Mouse (Mus musculus): ENCODE measurements around the gene 1700025G04Rik. TPM values are rescaled to one million over a fixed set of nuclear protein-coding genes. Genes with fewer than 3 reads are reported as not detected.

1700025G04Rik gene
- polyA plus RNA-seq, 1 experiment from 2014 or later: 17.6 TPM

- Histone ChIP-seq H3K4me1 (no peaks in the 10 kb centered on the region), H3K4me3 (no peak overlapping the region), H3K27ac (replicated peaks) (no peak overlapping the region), H3K27me3 (ENCODE audit: low read depth, poor library complexity, severe bottlenecking) (no peaks in the 10 kb centered on the region), H3K36me3 (0 out of 2 replicates have a peak, but pooled peaks cover 4% of the 10 kb centered on the region), H3K9me3 (replicated peaks) (no peaks in the 10 kb centered on the region)
- 86% methylated on average over 8 of the region's 8 CpGs for WGBS
- no peak for DNase-seq (ENCODE audit: low spot score)
These were observed 91.2 kb downstream of the 1700025G04Rik start for GRCm38 (mm10) chr1:151998721-151999206.

DNA sequence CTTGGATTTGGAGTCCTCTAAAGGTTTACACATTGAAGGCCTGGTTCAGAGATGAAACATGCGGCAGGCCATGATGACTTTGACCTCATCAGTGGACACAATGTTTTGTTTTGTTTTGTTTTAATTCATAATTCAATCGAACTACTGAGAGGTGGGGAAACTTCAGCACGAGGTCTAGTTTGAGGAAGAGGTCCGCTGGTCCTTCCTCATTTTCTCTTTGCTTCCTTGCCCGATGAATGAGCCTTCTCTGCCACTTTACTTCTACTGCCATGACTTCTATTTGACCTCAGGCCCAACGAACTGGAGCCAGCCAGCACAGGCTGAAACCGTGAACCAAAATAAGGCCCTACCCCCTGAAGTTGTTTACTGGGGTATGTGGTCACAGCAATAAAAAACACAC, 92.3 kb downstream of the 1700025G04Rik start:
- H3K27ac ChIP-seq (replicated peaks): no peak overlapping the region
- no peaks in the 10 kb centered on the region for H3K4me1 ChIP-seq
- no peak for DNase-seq (ENCODE audit: low spot score)
- 89% methylated on average over 7 of the region's 7 CpGs for WGBS
- no peaks in the 10 kb centered on the region for H3K9me3 ChIP-seq (replicated peaks)
- no peak overlapping the region for H3K4me3 ChIP-seq
- H3K27me3 ChIP-seq (ENCODE audit: low read depth, poor library complexity, severe bottlenecking): no peaks in the 10 kb centered on the region
- 0 out of 2 replicates have a peak, but pooled peaks cover 4% of the 10 kb centered on the region for H3K36me3 ChIP-seq

- H3K9me3 ChIP-seq (replicated peaks): peaks cover 5% of the 10 kb centered on the region; the same call in 1 of the 2 replicates
- H3K36me3 ChIP-seq: peaks cover 7% of the 10 kb centered on the region; the same call in 1 of the 2 replicates
- DNase-seq (ENCODE audit: low spot score): no peak
- H3K27ac ChIP-seq (replicated peaks): no peak overlapping the region
- no peak overlapping the region for H3K4me3 ChIP-seq
- WGBS: 83% methylated on average over 10 of the region's 10 CpGs
- H3K27me3 ChIP-seq (ENCODE audit: low read depth, poor library complexity, severe bottlenecking): no peaks in the 10 kb centered on the region
- no peaks in the 10 kb centered on the region for H3K4me1 ChIP-seq
These were observed 93.8 kb downstream of the 1700025G04Rik start for GRCm38 (mm10) chr1:151995948-151996697.

- peaks cover 5% of the 10 kb centered on the region; the same call in 1 of the 2 replicates for H3K9me3 ChIP-seq (replicated peaks)
- no peak overlapping the region for H3K4me3 ChIP-seq
- H3K4me1 ChIP-seq: no peaks in the 10 kb centered on the region
- peaks cover 6% of the 10 kb centered on the region; the same call in 1 of the 2 replicates for H3K36me3 ChIP-seq
- no peak overlapping the region for H3K27ac ChIP-seq (replicated peaks)
- H3K27me3 ChIP-seq (ENCODE audit: low read depth, poor library complexity, severe bottlenecking): no peaks in the 10 kb centered on the region
- DNase-seq (ENCODE audit: low spot score): no peak
- WGBS: 86% methylated on average over 6 of the region's 6 CpGs
These were observed 95.7 kb downstream of the 1700025G04Rik start for GRCm38 (mm10) chr1:151994271-151994670.

- no peaks in the 10 kb centered on the region for H3K27me3 ChIP-seq (ENCODE audit: low read depth, poor library complexity, severe bottlenecking)
- no peak overlapping the region for H3K4me3 ChIP-seq
- peaks cover 2% of the 10 kb centered on the region; the same call in 1 of the 2 replicates for H3K36me3 ChIP-seq
- no peak for DNase-seq (ENCODE audit: low spot score)
- WGBS: 92% methylated on average over 4 of the region's 4 CpGs
- H3K27ac ChIP-seq (replicated peaks): no peak overlapping the region
- peaks cover 5% of the 10 kb centered on the region; the same call in 1 of the 2 replicates for H3K9me3 ChIP-seq (replicated peaks)
- H3K4me1 ChIP-seq: no peaks in the 10 kb centered on the region
These were observed 98.4 kb downstream of the 1700025G04Rik start for GRCm38 (mm10) chr1:151991505-151991904.

DNA sequence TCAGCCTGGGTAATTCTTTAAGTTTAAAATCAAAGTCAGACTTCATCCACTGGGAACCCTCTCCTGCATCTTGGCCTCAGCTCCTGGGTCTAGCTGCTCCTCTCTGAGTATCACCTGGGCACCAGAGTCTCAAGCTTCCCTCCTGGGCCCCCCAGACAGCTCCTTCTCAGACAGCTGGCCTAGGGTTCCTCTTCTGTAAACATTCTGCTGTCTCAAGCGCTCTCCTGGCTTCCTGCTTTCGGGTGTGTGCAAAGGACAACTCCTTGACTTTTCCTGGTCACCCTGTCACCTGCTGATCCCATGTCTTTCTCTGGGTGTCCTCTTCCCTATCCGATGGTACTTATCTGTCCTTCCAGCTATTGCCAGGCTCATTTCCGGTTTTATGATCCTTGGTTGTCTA, 99.3 kb downstream of the 1700025G04Rik start:
- H3K36me3 ChIP-seq: peaks cover 2% of the 10 kb centered on the region; the same call in 1 of the 2 replicates
- DNase-seq (ENCODE audit: low spot score): no peak
- no peaks in the 10 kb centered on the region for H3K27me3 ChIP-seq (ENCODE audit: low read depth, poor library complexity, severe bottlenecking)
- peaks cover 5% of the 10 kb centered on the region; the same call in 1 of the 2 replicates for H3K9me3 ChIP-seq (replicated peaks)
- 89% methylated on average over 4 of the region's 4 CpGs for WGBS
- H3K27ac ChIP-seq (replicated peaks): no peak overlapping the region
- H3K4me1 ChIP-seq: 0 out of 2 replicates have a peak, but pooled peaks cover 6% of the 10 kb centered on the region
- H3K4me3 ChIP-seq: no peak overlapping the region

DNA sequence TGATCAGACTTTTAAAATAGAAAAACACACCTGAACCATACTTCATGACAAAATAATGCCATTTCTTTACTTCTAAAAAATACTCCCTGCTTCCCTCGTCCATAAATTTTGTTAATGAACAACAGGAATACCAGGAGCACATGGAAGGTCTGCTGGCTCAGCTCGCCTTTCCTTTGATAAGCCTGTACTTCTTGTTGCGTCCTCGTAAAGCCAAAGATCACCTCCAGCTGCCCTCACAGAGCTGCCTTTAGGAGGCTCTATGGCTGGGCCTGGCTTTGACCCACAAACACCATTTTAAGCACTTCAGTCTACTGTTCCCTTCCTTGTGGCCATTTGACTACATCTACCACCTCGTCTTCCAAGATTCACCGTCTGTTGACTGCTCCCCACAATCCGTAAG, 101.2 kb downstream of the 1700025G04Rik start:
- WGBS: 93% methylated on average over 7 of the region's 7 CpGs
- H3K27ac ChIP-seq (replicated peaks): 0 out of 2 replicates have a peak overlapping the region, but pooled peaks have one; percentile 6
- no peaks in the 10 kb centered on the region for H3K27me3 ChIP-seq (ENCODE audit: low read depth, poor library complexity, severe bottlenecking)
- H3K4me3 ChIP-seq: no peak overlapping the region
- H3K36me3 ChIP-seq: peaks cover 2% of the 10 kb centered on the region; the same call in 1 of the 2 replicates
- H3K9me3 ChIP-seq (replicated peaks): peaks cover 5% of the 10 kb centered on the region; the same call in 1 of the 2 replicates
- peaks cover 23% of the 10 kb centered on the region for H3K4me1 ChIP-seq
- no peak for DNase-seq (ENCODE audit: low spot score)

GRCm38 (mm10) chr1:151988066-151988465, 101.9 kb downstream of the 1700025G04Rik start:
- H3K4me1 ChIP-seq: peaks cover 26% of the 10 kb centered on the region
- peaks cover 2% of the 10 kb centered on the region; the same call in 1 of the 2 replicates for H3K36me3 ChIP-seq
- 92% methylated on average over 8 of the region's 8 CpGs for WGBS
- DNase-seq (ENCODE audit: low spot score): no peak
- peaks cover 5% of the 10 kb centered on the region; the same call in 1 of the 2 replicates for H3K9me3 ChIP-seq (replicated peaks)
- H3K27me3 ChIP-seq (ENCODE audit: low read depth, poor library complexity, severe bottlenecking): no peaks in the 10 kb centered on the region
- no peak overlapping the region for H3K27ac ChIP-seq (replicated peaks)
- no peak overlapping the region for H3K4me3 ChIP-seq

DNA sequence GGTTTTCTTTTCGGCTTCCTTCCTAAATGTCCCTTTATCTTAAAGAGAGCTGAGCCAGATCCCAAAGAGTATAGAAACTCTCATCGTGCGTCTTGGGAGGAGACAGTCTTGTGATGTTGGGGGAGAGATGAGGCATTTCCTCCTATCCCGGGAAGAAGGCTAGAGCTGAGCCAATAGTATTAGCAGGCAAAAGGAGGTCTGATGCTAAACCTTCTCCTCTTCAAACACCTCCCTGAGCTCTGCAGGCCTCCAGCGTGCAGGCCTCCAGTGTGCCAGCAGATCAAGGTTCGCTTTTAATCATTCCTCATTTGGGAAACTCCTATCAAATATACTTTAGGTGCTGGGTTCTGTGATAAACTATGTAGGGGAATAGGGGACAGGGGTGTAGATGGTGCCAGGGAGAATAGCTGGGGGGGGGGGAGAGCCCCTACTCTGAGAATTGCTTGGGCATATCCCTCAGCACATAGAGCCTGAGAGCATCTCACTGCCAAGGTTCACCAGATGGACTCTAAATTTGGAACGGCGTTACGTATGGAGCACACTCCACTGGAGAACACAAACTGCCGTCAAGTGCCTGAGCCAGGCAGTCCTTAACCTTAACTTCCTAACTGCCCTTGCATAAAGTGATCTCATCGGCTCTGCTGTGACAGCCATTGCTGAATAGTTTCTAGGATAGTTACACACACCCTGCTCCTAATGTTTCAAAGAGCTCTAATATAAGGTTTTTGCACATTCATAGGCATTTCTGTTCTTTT, 103.7 kb downstream of the 1700025G04Rik start:
- WGBS: 87% methylated on average over 11 of the region's 11 CpGs
- Histone ChIP-seq H3K4me1 (peaks cover 26% of the 10 kb centered on the region), H3K27ac (replicated peaks) (no peak overlapping the region), H3K9me3 (replicated peaks) (no peaks in the 10 kb centered on the region), H3K4me3 (no peak overlapping the region), H3K36me3 (no peaks in the 10 kb centered on the region), H3K27me3 (ENCODE audit: low read depth, poor library complexity, severe bottlenecking) (no peaks in the 10 kb centered on the region)
- no peak for DNase-seq (ENCODE audit: low spot score)

DNA sequence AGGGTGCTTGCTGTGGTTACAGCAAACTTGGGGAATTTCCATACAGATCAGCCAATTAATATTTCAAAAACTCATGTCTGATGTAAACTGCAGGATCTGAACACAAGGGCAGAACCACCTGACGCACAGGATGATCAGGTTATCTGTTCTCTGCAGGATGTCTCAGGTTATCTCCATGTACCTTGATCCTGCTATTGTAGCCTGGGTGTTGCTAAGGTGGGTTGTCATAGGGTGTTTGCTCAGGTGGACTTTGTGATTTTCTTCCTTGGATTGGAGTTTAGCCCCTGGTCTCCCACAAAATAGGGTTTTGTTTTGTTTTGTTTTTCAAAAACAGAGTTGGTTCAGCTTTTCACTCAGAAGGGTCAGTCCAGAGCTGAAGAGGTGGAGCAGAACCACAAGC, 104.9 kb downstream of the 1700025G04Rik start:
- Histone ChIP-seq H3K36me3 (no peaks in the 10 kb centered on the region), H3K27me3 (ENCODE audit: low read depth, poor library complexity, severe bottlenecking) (no peaks in the 10 kb centered on the region), H3K4me1 (peaks cover 30% of the 10 kb centered on the region), H3K27ac (replicated peaks) (no peak overlapping the region), H3K9me3 (replicated peaks) (no peaks in the 10 kb centered on the region), H3K4me3 (no peak overlapping the region)
- 89% methylated on average over 1 of the region's 1 CpGs for WGBS
- DNase-seq (ENCODE audit: low spot score): no peak

- Histone ChIP-seq H3K27me3 (ENCODE audit: low read depth, poor library complexity, severe bottlenecking) (no peaks in the 10 kb centered on the region), H3K9me3 (replicated peaks) (no peaks in the 10 kb centered on the region), H3K36me3 (no peaks in the 10 kb centered on the region; the same call in 1 of the 2 replicates), H3K27ac (replicated peaks) (peak overlapping the region; percentile 43), H3K4me1 (peaks cover 31% of the 10 kb centered on the region), H3K4me3 (no peak overlapping the region)
- no peak for DNase-seq (ENCODE audit: low spot score)
- WGBS: 49% methylated on average over 4 of the region's 4 CpGs
These were observed 105.9 kb downstream of the 1700025G04Rik start for GRCm38 (mm10) chr1:151983991-151984390.

- WGBS: 89% methylated on average over 7 of the region's 7 CpGs
- H3K4me3 ChIP-seq: no peak overlapping the region
- peaks cover 40% of the 10 kb centered on the region for H3K4me1 ChIP-seq
- H3K36me3 ChIP-seq: peaks cover 5% of the 10 kb centered on the region
- no peaks in the 10 kb centered on the region for H3K9me3 ChIP-seq (replicated peaks)
- no peak for DNase-seq (ENCODE audit: low spot score)
- no peak overlapping the region for H3K27ac ChIP-seq (replicated peaks)
- no peaks in the 10 kb centered on the region for H3K27me3 ChIP-seq (ENCODE audit: low read depth, poor library complexity, severe bottlenecking)
These were observed 109.4 kb downstream of the 1700025G04Rik start for GRCm38 (mm10) chr1:151980498-151980897.
